Comparison of ENCODE assay signal across 1 mouse cellular context in the genomic region with DNA sequence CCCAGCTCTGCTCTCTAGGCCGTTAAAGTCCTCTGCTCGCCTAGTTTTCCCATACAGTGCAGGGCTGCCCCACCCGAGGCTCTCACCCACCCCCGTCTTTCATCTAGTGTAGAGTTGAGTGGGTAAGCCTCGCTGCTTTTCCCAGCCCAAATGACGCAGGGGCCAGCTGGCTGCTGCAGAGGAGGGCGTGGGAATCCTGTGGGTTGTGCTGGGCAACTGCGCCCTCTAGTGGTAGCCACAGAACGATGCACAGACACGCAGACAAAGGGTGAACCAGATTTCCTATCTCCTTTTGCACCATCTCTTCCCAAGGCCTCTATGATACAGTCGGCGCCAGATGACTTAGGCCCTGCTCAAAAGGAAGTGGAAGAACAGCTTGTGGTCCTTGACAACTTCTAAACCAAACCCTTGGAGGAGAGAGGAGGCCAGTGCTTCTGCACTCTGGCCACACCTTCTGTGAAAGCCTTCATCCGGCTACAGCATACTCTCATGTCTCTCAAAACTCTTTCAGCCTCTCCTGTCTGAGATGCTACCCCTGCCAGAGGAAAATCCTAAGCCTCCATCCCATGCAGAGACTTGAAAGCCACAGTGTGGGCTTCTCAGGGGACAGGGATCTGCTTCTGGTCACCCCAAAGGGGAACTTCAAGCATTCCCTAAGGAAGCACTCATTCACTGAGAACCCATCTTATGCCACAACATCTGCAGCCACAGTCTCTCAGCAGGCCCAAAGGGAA.
TF ChIP-seq lines count a peak whose summit lies in the region.

No protein-coding gene starts in this region.

TF ChIP-seq in CH12.LX, 34 proteins besides CTCF, POLR2A, EP300 and RAD21 (continued from another document):
- peak; percentile 26; the same call in 1 of the 2 replicates for TF ChIP-seq ELF1 (IDR thresholded peaks at IDR 0.05; ENCODE audit: low read depth, low read length)
- no peak for TF ChIP-seq MEF2A (IDR thresholded peaks at IDR 0.05; ENCODE audit: borderline replicate concordance, low read depth, low read length)
- no peak for TF ChIP-seq TBP (conservative IDR thresholded peaks at IDR 0.05; ENCODE audit: low read depth, low read length)
- no peak for TF ChIP-seq MXI1 (IDR thresholded peaks at IDR 0.05; ENCODE audit: low read depth, low read length)
- no peak; the same call in 1 of the 2 replicates for TF ChIP-seq SIN3A (IDR thresholded peaks at IDR 0.05; ENCODE audit: low read length)
- no peak for TF ChIP-seq RCOR1 (conservative IDR thresholded peaks at IDR 0.05; ENCODE audit: low read depth, low read length)
- TF ChIP-seq MAFK (IDR thresholded peaks at IDR 0.05; ENCODE audit: insufficient replicate concordance, low read length), result no peak
- no peak for TF ChIP-seq POLR2AphosphoS2 (IDR thresholded peaks at IDR 0.05; ENCODE audit: low read depth, low read length)
- no peak for TF ChIP-seq GABPA (IDR thresholded peaks at IDR 0.05; ENCODE audit: insufficient replicate concordance, low read depth, low read length)
- no peak for TF ChIP-seq KAT2A (IDR thresholded peaks at IDR 0.05; ENCODE audit: insufficient replicate concordance, low read length)
- TF ChIP-seq BHLHE40 (IDR thresholded peaks at IDR 0.05; ENCODE audit: low read depth, low read length), result no peak
- TF ChIP-seq CHD2 (IDR thresholded peaks at IDR 0.05; ENCODE audit: low read length), result no peak
- no peak for TF ChIP-seq CHD1 (IDR thresholded peaks at IDR 0.05; ENCODE audit: low read depth, low read length)
- no peak for TF ChIP-seq HCFC1 (IDR thresholded peaks at IDR 0.05; ENCODE audit: low read depth, low read length)
- TF ChIP-seq ETS1 (conservative IDR thresholded peaks at IDR 0.05; ENCODE audit: low read depth, low read length), result peak; percentile 73
- TF ChIP-seq PAX5 (IDR thresholded peaks at IDR 0.05; ENCODE audit: low read length), result no peak
- TF ChIP-seq NELFE (IDR thresholded peaks at IDR 0.05; ENCODE audit: low read depth, low read length), result peak; percentile 34; the same call in 1 of the 2 replicates
- no peak for TF ChIP-seq MAZ (IDR thresholded peaks at IDR 0.05; ENCODE audit: low read depth, low read length)
- no peak for TF ChIP-seq JUND (conservative IDR thresholded peaks at IDR 0.05; ENCODE audit: low read depth, low read length)
- TF ChIP-seq ZC3H11A (IDR thresholded peaks at IDR 0.05; ENCODE audit: low read depth, low read length), result peak; percentile 61
- TF ChIP-seq MAX (IDR thresholded peaks at IDR 0.05; ENCODE audit: low read length), result peak; percentile 39; the same call in 1 of the 2 replicates
- TF ChIP-seq ZMIZ1 (IDR thresholded peaks at IDR 0.05; ENCODE audit: low read depth, low read length), result no peak
- TF ChIP-seq SMC3 (IDR thresholded peaks at IDR 0.05; ENCODE audit: low read depth, low read length), result peak; percentile 95
- no peak for TF ChIP-seq USF1 (IDR thresholded peaks at IDR 0.05; ENCODE audit: low read depth, low read length)
- no peak for TF ChIP-seq ZNF384 (IDR thresholded peaks at IDR 0.05; ENCODE audit: low read depth, low read length)
- no peak for TF ChIP-seq NRF1 (IDR thresholded peaks at IDR 0.05; ENCODE audit: low read depth, low read length)
- no peak for TF ChIP-seq JUN (IDR thresholded peaks at IDR 0.05; ENCODE audit: insufficient read depth, low read depth, low read length)
- peak; percentile 64; the same call in 1 of the 2 replicates for TF ChIP-seq MYC (IDR thresholded peaks at IDR 0.05; ENCODE audit: low read depth, low read length)
